Mouse (Mus musculus): Measurements from ENCODE around the gene Dip2b.

DNA sequence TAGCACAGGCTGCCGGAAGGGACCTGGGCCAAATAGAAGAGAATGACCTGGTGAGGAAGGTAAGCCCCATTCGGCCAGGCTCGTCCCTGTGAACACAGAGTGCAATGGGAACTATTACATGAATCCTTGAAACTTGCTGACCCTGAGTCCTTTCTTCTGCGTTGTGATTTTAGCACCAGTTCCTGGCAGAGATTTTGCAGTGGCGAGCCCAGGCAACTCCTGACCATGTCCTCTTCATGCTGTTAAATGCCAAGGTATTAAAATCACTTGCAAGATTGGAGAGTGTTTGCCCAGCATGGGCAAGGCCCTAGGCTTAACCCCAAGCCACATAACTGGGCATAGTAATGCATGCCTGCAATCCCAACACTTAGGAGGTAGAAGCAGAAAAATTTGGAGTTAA, 151.6 kb downstream of the Dip2b start:
- TF ChIP-seq CTCF (IDR thresholded peaks at IDR 0.05; ENCODE audit: low read depth) (no peak), EP300 (IDR thresholded peaks at IDR 0.05; ENCODE audit: low read depth) (no peak)

Data from liver, postnatal 0 days (tissue).